Mouse (Mus musculus): ENCODE data around the gene Dlg5.

DNA sequence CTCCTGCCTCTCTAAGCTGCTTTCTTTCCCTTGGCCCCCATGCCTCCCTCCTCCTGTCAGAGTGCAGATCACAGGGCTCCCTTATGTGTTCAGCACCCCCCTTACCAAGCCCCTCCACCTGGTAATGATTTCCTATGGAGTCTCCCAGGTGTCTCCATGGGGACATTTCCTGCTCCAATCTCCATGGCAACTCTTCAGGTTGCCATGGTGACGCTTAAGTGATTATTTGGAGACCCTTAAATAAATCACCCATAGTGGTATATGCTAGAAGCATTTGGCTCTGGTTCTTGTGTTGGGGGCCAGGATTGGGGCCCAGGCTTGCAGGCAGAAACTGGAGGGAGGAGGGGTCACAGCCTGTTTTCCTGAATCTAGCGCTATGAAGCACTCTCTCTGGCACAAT is 17.2 kb upstream of the Dlg5 start:
- TF ChIP-seq EP300 (IDR thresholded peaks at IDR 0.05; ENCODE audit: low read depth) (no peak), CTCF (IDR thresholded peaks at IDR 0.05; ENCODE audit: low read depth) (no peak)
